Mouse (Mus musculus) T-helper 1 cell (primary cell): ENCODE measurements around the gene Ak5.

Experiments
- in situ Hi-C: fragments of 300-600 bp; cut with MboI, MseI; formaldehyde crosslinking; loops from one replicate; pipeline ENCODE4 v1.15.1; 2025; ENCODE audit warnings: high pct_unique_total_duplicates

Gene Ak5

DNA sequence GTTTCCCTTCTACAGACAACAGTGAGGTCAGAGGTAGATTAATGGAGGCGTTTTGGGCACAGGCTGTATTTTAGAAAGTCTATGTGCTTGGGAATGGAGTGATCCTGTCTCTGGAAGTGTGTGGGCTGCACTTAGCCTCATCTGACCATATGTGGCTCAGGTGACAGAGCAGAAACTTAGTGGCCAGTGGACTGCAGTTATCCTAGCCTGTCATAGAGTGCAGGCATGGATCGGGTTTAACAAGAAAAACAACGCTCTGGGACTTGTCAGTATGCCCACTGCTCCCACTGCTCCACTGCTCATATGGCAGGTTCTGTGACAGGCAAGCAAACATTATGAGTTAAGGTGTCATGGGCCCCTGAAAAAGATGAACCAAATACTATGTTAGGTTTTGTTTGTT lies 148.1 kb downstream of the Ak5 start:
- in situ Hi-C loops: no loop called here

DNA sequence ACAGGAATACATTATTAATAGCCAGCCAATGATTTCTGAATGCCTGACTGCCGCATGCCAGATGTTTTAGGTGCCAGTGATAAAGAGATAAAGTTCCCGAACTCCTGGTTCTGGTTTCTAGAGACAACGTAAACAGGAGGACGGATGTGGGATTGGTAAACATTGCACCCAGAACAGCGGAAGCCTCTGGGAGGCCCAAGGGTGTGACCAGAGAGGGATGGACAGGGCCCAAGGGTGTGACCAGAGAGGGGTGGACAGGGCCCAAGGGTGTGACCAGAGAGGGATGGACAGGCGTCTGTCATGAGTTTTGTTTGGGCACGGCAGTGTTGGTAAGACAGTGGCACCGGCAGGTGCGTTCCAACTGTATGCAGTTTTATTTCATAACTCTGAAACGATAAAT lies 148.6 kb downstream of the Ak5 start:
- in situ Hi-C loops: no loop called here

DNA sequence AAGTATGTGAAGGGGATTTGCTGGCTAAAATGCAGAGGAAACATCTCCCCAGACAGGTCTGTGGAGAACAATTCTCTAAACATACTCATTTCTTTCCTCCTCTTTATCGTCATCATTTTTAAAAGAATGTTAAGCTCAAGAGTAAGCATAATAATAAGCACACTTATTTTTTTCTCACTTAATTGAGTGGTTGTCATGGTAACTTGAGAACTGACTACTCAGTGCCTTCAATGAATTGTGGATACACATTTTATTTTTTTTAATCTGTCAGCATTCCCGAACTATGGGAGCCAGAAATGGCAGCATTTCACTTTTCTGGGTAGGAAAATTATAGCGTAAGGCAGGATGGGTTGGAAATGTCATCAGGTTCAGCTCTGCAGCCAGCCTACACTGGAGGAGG lies 151.6 kb downstream of the Ak5 start:
- in situ Hi-C loops: no loop called here

DNA sequence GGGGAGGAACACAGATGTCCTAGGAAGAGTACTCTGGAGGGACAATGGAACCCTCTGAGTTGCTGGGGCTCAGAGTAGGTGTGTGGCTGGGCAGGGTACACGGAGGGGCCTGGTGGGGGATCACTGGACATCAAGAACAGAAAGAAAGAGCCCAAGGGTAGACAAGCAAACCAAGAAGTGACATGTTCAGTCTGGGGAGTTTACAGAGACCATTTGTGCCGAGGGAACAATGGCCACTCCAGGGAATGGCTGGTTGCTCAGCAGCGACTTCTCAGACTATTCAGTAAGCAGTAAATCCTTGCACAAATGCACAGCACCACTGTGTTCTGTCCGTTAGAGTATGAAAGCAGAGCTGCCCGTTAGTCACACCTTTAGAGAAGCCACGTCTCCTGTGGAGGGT lies 152.2 kb downstream of the Ak5 start:
- in situ Hi-C loops: no loop called here

DNA sequence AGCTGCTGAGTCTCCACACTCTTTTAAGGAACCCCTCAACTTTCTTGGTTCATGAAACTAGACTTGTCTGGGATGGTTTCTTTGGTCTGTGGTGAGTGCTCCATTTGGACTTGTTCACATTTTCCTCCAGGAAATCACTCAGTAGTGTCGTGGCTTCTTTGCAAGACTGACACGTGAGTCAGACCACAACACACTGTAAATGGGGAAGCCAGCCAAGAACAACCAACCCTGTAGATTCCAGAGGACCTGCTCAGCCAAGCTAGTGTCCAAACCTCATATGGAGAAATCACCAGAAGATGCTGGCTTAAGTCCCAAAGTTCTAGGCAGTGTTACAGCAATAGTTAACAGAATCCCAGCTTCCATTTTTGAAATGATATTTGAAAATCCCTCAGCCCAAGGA lies 155.6 kb downstream of the Ak5 start:
- in situ Hi-C loops: no loop called here

DNA sequence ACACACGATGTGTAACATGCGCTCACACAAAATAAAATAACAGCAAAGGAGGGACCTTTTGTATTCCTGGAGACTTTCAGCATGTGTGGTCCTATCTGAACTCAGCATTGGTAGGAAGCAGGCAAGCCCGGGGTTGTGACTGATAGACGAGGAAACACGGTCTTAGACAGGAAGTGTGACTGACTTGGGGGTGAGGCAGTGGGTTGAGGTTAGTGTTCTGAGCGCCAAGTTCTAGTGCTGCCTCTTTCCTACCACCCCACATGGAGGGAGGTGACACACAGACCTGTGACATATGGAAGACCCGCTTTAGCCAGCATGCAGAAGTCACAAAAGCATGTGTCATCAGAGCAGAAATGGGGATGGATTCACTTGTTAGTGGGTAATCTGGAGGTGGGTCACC lies 158.9 kb downstream of the Ak5 start:
- in situ Hi-C loops: no loop called here

DNA sequence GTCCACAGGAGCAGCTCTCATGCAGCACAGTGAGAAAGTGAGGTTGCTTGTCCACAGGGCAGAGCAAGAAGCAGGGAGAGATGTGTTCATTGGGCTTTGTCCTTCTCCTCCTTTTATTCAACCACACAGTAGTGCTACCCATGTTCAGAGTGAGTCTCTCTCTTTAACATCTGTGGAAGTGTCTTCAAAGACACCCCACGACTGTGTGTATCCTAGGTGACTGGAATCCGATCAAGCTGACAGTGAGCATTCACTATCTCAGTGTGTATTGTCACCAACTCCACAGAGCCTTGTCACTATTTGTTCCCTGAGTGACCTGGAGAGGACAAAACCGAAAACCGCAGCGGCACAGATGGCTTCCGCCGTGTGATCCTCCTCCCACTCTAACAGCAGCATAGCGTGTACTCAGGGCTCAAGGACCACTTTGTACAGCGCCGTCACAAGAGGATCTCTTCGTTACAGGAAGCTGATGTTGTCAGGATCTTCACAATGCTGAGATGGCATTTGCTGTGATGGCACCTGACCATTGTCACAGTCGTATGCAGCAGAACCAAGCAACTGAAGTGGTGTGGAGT lies 159.7 kb downstream of the Ak5 start:
- in situ Hi-C loops: no loop called here

DNA sequence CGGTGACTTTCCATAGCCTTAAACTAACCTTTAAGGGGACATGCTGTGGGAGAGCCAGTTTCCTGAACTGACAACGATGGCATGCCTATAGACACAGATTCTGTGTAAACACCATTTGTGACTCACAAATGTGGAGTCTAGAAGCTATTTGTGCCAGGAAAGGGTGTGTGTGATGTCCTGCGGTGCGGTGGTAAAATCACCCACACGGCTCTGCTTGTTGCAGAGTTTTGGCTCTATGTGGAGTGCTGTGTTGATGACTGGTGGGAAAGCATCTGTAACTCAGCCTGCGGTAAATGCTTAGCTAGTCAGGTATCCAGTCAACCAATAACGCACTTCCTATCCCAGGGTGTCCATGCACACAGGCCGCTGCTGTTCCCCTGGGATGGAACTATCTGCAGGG lies 160.3 kb downstream of the Ak5 start:
- in situ Hi-C loops: no loop called here

DNA sequence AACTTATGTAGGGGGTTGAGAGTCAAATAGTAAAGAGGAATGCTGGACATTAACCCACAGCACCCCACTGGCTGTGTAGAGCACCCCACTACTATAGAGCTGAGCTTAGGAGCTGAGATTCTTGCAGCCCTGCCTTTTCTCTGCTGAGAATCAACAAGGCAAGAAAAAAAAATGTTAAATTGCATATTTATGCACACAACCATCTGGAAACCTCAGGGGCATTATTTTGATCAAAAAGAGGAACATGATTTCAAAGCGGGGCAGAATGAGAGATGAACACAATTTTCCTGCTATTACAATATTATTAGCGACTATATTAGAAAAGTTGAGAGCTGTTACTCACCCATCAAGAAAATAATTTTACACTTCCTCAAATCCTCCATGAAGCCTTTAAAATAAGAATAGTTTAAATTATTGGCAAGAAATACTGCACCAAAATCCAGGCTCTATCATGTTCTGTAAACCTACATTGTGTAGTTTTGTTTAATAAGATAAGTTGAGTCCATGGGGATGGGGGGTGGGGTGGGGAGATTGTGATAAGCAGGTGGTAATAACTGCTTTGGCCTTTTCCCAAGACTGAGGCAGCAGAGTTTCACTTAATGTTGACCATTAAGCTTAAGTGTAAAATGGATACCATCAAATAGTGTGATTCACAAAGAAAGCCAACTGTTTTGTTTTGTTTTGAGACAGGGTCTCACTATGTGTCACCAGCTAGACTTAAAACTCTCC lies 169.0 kb downstream of the Ak5 start:
- in situ Hi-C loops: no loop called here

DNA sequence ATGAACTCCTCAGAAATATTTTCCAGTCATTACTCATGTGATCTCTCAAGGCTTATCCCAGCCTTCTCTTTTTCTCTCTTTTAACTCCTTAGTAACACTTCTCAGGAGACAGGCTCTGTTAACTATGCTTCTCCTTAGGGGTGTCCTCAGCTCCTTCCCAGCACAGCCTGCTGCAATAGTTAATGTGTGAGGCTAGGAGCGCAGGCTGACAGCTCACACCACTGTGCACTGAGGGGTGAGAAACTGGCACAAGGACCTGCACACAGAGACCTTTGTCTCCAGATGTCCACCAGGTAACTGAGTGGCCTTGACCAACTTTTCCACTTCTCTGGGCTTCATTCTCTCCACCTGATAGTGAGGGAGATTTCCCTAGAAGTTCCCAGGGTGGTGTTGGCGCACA lies 170.3 kb downstream of the Ak5 start:
- in situ Hi-C loops: no loop called here

DNA sequence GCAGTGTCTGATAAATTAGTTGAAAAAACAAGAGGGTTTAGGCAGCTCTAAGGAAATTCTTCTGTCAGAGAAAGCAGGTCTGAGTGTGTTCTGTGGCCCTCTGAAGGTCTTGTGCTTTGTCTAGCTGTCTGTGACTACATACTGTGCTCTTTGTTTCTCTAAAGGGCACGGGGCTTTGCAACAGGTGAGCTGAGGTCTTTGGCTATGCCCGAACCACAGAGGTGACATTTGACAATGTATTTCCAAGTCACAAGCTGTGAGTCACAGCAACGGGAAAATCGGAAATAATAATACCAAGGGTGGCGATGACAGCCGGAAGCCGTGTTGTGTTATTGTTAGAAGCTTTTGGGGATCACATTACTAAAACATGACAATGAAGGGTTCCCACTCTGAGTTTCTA lies 171.1 kb downstream of the Ak5 start:
- in situ Hi-C loops: no loop called here

DNA sequence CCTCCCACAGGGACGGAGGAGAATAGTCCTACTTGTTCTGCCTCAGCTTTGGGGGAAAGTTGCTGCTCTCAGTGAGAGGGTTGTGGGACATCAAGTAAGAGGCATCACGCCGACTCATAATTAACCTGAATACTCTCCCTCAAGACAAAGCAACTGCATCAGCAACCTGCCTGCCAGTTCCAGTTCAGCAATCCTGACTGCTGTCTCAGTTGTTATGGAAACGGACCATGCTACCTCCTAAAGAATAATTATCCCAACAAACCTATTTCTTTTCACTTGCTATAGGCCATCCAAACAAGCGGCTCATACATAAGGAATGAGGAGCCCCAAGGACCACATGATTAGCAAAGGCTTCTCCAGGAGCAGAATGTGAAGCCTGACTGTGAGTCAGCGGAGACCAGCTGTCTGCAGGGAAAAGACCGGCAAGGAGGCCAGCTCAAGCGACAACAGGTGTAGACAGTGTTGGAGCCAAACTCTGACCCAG lies 172.7 kb downstream of the Ak5 start:
- in situ Hi-C loops: no loop called here

DNA sequence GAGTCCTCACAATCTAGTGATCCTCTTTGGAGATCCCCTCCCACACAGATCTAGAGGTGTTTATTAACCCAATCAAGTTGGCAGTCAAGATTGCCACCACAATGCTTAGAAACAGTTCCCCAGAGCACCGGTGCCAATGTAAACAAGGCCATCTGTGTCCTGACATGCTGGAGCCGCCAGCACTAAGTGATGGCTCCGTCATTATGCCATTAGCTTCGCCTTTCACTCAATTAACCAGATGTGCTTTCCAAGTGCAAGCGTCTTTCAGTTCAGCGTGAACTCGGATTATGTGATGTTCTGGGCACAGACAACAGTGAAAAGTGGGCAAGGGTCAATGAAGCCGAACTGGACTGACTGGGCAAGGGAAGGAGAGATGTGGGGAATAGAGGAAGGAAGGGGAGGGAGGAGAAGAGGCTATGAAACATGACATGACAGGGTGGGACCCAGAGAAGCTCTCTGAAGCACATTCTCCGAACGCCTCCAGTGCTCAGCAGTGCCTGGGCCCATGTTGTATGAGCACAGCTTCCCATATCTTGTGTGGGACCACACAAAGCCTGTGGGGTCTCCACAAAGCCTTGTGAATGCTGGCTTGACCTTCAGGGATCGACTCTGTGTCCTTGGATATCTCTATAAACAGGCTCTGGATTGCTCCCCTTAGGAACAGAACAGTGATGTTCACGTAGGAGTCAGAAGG lies 173.3 kb downstream of the Ak5 start:
- in situ Hi-C loops: no loop called here

DNA sequence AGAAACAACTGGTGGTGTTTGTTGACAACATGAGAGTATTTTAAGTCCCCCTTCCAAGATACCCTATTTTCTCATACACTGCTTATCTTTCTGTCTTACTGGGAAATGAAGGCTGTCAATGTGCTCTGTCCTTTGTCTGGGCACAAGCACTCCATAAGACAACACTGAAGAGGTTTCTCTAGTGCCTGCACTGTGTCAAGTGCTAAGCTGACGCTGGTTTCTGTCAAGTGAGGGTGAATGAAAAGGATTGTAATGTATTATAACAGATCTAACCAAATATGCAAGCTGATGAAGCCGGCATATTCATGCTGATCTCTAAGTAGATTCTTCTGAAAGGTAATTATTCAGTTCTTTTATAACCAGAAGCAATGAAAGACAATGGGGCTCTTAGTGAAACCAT lies 174.3 kb downstream of the Ak5 start:
- in situ Hi-C loops: no loop called here

DNA sequence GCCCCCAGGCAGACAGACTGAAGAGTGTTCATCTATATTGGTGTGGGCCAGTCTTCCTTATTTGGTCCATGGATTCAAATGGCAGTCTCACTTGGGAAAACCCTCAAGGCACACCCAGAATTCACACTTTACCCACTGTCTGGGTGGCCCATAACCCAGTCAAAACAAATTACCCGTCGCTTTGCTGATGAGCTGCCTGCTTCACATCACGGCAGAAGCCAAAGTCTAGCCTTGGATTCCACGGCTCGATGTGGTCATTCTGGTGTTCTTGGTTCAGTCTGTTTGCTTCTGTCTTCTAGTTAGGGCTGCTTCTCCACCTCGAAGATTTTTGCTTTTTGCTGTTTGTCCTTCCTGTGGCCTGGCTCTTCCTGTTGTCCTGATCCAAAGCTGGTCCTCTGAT lies 175.9 kb downstream of the Ak5 start:
- in situ Hi-C loops: no loop called here

DNA sequence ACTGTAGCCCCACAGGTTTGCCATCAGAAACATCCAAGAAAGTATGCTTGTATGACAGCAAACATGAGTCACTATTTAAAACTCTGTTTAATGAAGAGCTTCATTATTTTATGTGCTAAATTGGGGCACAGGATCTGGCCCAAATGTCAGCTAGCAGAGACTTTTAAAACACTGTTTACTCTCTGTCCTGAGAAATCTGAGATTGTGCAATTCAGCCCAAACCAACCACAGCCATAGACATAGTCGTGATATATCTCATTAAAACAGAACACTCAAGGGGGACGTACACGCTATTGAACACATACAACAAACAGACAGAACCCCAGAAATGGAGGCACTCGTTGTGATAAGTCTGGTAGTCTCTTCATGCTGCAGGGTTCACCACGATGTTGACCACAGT lies 177.7 kb downstream of the Ak5 start:
- in situ Hi-C loops: no loop called here

DNA sequence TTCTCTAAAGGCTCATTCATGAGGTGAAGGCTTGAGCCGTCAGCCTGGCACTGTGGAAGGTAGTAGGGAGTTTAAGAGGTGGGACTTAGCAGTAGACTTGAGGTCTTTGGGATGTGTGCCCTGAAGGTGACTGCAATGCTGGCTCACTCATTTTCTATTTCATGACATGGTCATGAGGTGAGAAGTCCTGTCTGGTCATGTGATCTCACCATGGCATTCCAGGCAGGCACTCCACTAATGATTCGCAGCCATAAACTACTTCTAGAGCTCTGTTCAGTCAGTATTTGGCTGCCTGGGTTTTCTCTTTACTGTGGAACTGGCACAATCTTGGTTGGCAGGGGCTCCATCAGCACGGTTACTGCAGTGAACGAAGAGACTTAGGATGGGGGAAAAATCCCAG lies 179.2 kb downstream of the Ak5 start:
- in situ Hi-C loops: no loop called here

DNA sequence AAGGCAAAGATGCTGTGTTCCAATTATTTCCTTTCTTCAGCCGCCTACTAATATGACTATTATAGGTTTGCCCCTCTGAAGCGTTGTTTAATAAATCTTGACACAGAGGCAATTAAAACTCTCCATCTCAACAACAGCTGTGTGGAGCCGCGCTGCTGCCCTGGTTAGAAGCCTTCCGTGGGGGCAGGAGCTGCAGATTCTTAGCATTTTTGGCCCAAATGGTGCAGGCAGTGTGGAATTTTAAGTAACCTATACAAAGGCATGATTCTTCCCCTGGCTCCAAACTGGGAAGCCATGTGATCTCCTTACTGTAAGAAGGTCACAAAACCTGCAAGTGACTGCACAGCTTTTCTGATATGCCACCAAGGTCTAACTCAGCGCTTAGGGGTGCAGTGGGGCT lies 184.0 kb downstream of the Ak5 start:
- in situ Hi-C loops: no loop called here

DNA sequence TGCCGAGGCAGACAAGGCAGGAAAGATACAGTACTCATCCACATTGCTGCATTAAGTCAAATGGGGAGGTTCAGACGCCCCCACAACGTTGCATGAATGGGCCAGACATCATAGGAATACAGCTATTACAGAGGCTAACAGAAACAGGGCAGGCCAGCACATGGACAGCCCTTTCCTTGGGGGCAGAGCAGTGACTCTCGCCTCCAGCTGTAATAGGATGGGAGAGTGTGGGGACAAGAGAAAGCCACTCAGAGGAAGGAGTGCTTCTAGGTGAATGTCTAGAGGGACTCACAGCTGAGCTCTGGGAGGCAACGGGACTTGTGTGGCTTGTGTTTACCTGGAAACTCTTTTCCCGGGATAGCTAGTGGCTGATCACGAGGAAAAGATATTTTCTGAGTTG lies 184.4 kb downstream of the Ak5 start:
- in situ Hi-C loops: no loop called here

DNA sequence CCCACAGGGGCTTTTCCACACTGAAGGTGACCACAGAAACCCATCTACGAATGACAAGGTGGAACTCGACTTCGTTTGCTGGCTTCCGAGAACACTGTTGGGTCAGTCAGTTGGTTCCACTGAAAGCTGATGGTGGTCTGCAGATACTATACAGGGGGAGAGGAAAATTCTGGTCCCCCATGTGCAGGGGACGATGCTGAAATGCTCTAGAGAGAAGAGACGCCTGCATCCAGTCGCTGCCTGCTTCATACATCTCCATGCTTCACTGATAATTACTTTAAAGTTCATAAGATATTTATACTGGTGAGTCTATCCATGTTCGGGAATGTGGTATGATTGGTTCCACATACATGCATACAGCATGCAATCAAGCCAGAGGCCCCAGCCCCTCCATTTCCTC lies 186.0 kb downstream of the Ak5 start:
- in situ Hi-C loops: no loop called here

DNA sequence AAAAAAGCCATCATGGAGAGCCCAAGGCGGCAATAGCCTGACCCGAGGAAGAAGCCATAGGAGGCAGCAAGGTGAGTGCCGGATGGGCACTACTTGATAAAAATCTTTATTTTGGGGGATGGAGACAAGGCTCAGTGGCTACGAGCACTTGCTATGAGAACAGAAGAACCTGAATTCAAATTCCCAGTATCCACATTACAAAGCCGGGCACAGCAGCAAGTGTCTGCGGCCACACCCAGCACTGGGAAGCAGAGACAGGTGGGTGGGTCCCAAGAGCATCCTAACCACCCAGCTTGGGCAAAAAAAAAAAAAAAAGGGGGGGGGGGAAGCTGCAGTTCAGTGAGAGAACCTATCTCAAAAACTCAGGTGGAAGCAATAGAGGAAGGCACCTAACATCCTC lies 187.8 kb downstream of the Ak5 start:
- in situ Hi-C loops: no loop called here

DNA sequence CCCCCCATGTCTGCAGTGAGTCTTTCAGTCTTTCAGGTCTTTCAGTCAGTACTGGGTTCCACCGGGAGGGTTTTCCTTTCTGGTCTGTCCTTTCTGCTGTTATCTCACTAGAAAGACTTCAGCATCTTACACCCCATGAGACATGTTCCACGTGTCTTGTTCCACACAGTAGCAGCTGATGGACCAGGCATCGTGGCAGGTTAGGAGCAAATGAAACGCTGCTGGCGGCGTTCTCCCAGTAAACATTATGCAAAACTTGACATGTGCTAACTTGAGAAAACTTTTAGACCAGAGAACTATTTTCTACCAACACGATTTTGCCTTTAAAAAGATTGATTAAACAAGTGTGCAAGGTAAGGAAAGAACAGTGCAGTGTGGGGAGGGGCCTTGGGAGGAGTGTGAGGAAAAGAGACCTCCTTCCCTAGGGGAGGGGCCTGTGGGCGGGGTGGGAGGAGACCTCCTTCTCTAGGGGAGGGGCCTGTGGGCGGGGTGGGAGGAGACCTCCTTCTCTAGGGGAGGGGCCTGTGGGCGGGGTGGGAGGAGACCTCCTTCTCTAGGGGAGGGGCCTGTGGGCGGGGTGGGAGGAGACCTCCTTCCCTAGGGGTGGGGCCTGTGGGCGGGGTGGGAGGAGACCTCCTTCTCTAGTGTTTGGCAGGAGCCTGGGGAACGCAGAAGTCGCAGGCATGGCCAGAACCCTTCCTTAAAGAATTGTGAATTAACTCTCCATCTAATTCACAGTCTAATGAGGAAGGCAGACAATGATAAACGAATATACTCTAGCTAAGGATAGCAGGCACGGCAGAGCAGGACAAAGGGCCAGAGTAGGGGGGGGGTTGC lies 189.3 kb downstream of the Ak5 start:
- in situ Hi-C loops: no loop called here
